Mouse (Mus musculus) midbrain, embryonic 13.5 days (tissue): ENCODE measurements around the gene Gm10134. TPM values are rescaled to one million over a fixed set of nuclear protein-coding genes. Genes with fewer than 3 reads are reported as not detected.

ENCODE experiments used
- ATAC-seq: fragments of 200-750 bp; cut with Nextera tagmentation; 2 replicates; pipeline ENCODE4 v1.8.0; 2017; ENCODE audit warnings: mild to moderate bottlenecking, moderate TSS enrichment, moderate library complexity
- H3K27ac ChIP-seq: fragments of 300-500 bp; sonication (generic); 2 replicates; pipeline ENCODE4 v1.5.1; 2015; ENCODE audit warnings: inconsistent platforms, mild to moderate bottlenecking, moderate library complexity
- H3K27me3 ChIP-seq: fragments of 300-500 bp; sonication (generic); 2 replicates; pipeline ENCODE4 v1.6.1; 2015; ENCODE audit warnings: mild to moderate bottlenecking, inconsistent platforms
- H3K36me3 ChIP-seq: fragments of 300-500 bp; sonication (generic); 2 replicates; pipeline ENCODE4 v1.6.1; 2015; ENCODE audit warnings: mild to moderate bottlenecking, inconsistent platforms
- H3K4me1 ChIP-seq: fragments of 300-500 bp; sonication (generic); replicated peaks from 2 replicates; pipeline ENCODE4 v1.6.1; 2015; ENCODE audit warnings: inconsistent platforms
- H3K4me2 ChIP-seq: fragments of 300-500 bp; sonication (generic); replicated peaks from 2 replicates; pipeline ENCODE4 v1.6.1; 2015; ENCODE audit warnings: moderate library complexity, mild to moderate bottlenecking, inconsistent platforms
- H3K4me3 ChIP-seq: fragments of 300-500 bp; sonication (generic); replicated peaks from 2 replicates; pipeline ENCODE4 v1.5.1; 2015; ENCODE audit warnings: mild to moderate bottlenecking, inconsistent platforms
- H3K9ac ChIP-seq: fragments of 300-500 bp; sonication (generic); replicated peaks from 2 replicates; pipeline ENCODE4 v1.6.1; 2015; ENCODE audit warnings: mild to moderate bottlenecking, inconsistent platforms
- H3K9me3 ChIP-seq: fragments of 300-500 bp; sonication (generic); 2 replicates; pipeline ENCODE4 v1.6.1; 2016; ENCODE audit warnings: mild to moderate bottlenecking, inconsistent platforms
- WGBS: fragments of 180-500 bp; shearing (Covaris S2); methylation state at CpG from one replicate; pipeline ENCODE4 v1.1.7; 2015; 5-methylcytosine and 5-hydroxymethylcytosine counted together
- polyA plus RNA-seq: library from polyadenylated mRNA; unstranded; fragments of >200 nt; fragmentation: Nextera tagmentation; extraction: Ambion mirVana; gene quantifications from 2 replicates; pipeline ENCODE4 v1.2.1, GENCODE M21; 2015

Gene Gm10134
- polyA plus RNA-seq, 1 experiment from 2014 or later = 1.0 TPM

- peaks cover 4% of the 10 kb centered on the region; the same call in 1 of the 2 replicates for H3K36me3 ChIP-seq
- peak overlapping the region; percentile 80 for H3K27ac ChIP-seq
- ATAC-seq = peak; percentile 80
- WGBS = 8% methylated on average over 11 of the region's 11 CpGs
- H3K9ac ChIP-seq = peak overlapping the region; percentile 39
- H3K4me2 ChIP-seq = peak overlapping the region; percentile 33
- 0 out of 2 replicates have a peak overlapping the region, but pooled peaks have one; percentile 5 for H3K4me3 ChIP-seq
- peaks cover 94% of the 10 kb centered on the region for H3K4me1 ChIP-seq
- no peaks in the 10 kb centered on the region for H3K27me3 ChIP-seq
- H3K9me3 ChIP-seq = no peaks in the 10 kb centered on the region
Measured at GRCm38 (mm10) chr2:28525219-28525942, 19.5 kb downstream of the Gm10134 start.

GRCm38 (mm10) chr2:28525943-28526876 lies 20.3 kb downstream of the Gm10134 start:
- Histone ChIP-seq H3K27me3 (no peaks in the 10 kb centered on the region), H3K9me3 (no peaks in the 10 kb centered on the region), H3K4me1 (peaks cover 94% of the 10 kb centered on the region), H3K36me3 (peaks cover 4% of the 10 kb centered on the region; the same call in 1 of the 2 replicates), H3K4me2 (peak overlapping the region; percentile 33), H3K4me3 (0 out of 2 replicates have a peak overlapping the region, but pooled peaks have one; percentile 5), H3K9ac (peak overlapping the region; percentile 39), H3K27ac (peak overlapping the region; percentile 80)
- WGBS = 44% methylated on average over 12 of the region's 12 CpGs
- peak; percentile 9 for ATAC-seq

GRCm38 (mm10) chr2:28527436-28528353 lies 21.8 kb downstream of the Gm10134 start:
- peaks cover 96% of the 10 kb centered on the region for H3K4me1 ChIP-seq
- H3K9ac ChIP-seq = peak overlapping the region; percentile 24; the same call in 1 of the 2 replicates
- H3K36me3 ChIP-seq = no peaks in the 10 kb centered on the region
- 88% methylated on average over 20 of the region's 20 CpGs for WGBS
- no peak overlapping the region for H3K4me3 ChIP-seq
- no peak for ATAC-seq
- no peaks in the 10 kb centered on the region for H3K27me3 ChIP-seq
- H3K9me3 ChIP-seq = no peaks in the 10 kb centered on the region
- H3K4me2 ChIP-seq = no peak overlapping the region
- H3K27ac ChIP-seq = no peak overlapping the region

GRCm38 (mm10) chr2:28528354-28528730 lies 22.4 kb downstream of the Gm10134 start:
- Histone ChIP-seq H3K4me3 (no peak overlapping the region), H3K27ac (no peak overlapping the region), H3K9me3 (no peaks in the 10 kb centered on the region), H3K9ac (peak overlapping the region; percentile 24; the same call in 1 of the 2 replicates), H3K27me3 (no peaks in the 10 kb centered on the region), H3K4me2 (no peak overlapping the region), H3K4me1 (peaks cover 99% of the 10 kb centered on the region), H3K36me3 (no peaks in the 10 kb centered on the region)
- WGBS = 86% methylated on average over 7 of the region's 7 CpGs
- no peak for ATAC-seq

GRCm38 (mm10) chr2:28529856-28530255 lies 24.0 kb downstream of the Gm10134 start:
- Histone ChIP-seq H3K27ac (no peak overlapping the region), H3K9ac (0 out of 2 replicates have a peak overlapping the region, but pooled peaks have one; percentile 33), H3K4me2 (no peak overlapping the region), H3K36me3 (no peaks in the 10 kb centered on the region), H3K27me3 (no peaks in the 10 kb centered on the region), H3K4me1 (peaks cover 99% of the 10 kb centered on the region), H3K9me3 (no peaks in the 10 kb centered on the region), H3K4me3 (no peak overlapping the region)
- ATAC-seq = no peak
- 66% methylated on average over 4 of the region's 4 CpGs for WGBS

- WGBS = 60% methylated on average over 7 of the region's 7 CpGs
- ATAC-seq = no peak
Measured at GRCm38 (mm10) chr2:28530311-28530710, 24.4 kb downstream of the Gm10134 start.

GRCm38 (mm10) chr2:28532938-28533771 lies 27.3 kb downstream of the Gm10134 start:
- H3K4me2 ChIP-seq = peak overlapping the region; percentile 75
- H3K4me3 ChIP-seq = peak overlapping the region; percentile 54
- H3K27me3 ChIP-seq = no peaks in the 10 kb centered on the region
- peak overlapping the region; percentile 79 for H3K9ac ChIP-seq
- peak overlapping the region; percentile 89 for H3K27ac ChIP-seq
- 3% methylated on average over 49 of the region's 49 CpGs for WGBS
- peaks cover 100% of the 10 kb centered on the region for H3K4me1 ChIP-seq
- no peaks in the 10 kb centered on the region for H3K36me3 ChIP-seq
- peak; percentile 92 for ATAC-seq
- H3K9me3 ChIP-seq = no peaks in the 10 kb centered on the region

More at GRCm38 (mm10) chr2:28530311-28530710, 24.4 kb downstream of the Gm10134 start:
- Histone ChIP-seq H3K27ac (peak overlapping the region; percentile 30; the same call in 1 of the 2 replicates), H3K4me1 (peaks cover 99% of the 10 kb centered on the region), H3K27me3 (no peaks in the 10 kb centered on the region), H3K4me2 (no peak overlapping the region), H3K9ac (peak overlapping the region; percentile 33; the same call in 1 of the 2 replicates), H3K4me3 (no peak overlapping the region), H3K9me3 (no peaks in the 10 kb centered on the region), H3K36me3 (no peaks in the 10 kb centered on the region)

GRCm38 (mm10) chr2:28533901-28534435 lies 28.1 kb downstream of the Gm10134 start:
- Histone ChIP-seq H3K27me3 (no peaks in the 10 kb centered on the region), H3K4me3 (peak overlapping the region; percentile 54), H3K9ac (peak overlapping the region; percentile 79), H3K27ac (peak overlapping the region; percentile 89), H3K4me1 (peaks cover 100% of the 10 kb centered on the region), H3K36me3 (no peaks in the 10 kb centered on the region), H3K4me2 (peak overlapping the region; percentile 75), H3K9me3 (no peaks in the 10 kb centered on the region)
- WGBS = 63% methylated on average over 7 of the region's 7 CpGs
- ATAC-seq = peak; percentile 6

GRCm38 (mm10) chr2:28534436-28535262 lies 28.8 kb downstream of the Gm10134 start:
- Histone ChIP-seq H3K27ac (peak overlapping the region; percentile 89), H3K4me3 (peak overlapping the region; percentile 54), H3K4me2 (peak overlapping the region; percentile 75), H3K36me3 (no peaks in the 10 kb centered on the region), H3K27me3 (no peaks in the 10 kb centered on the region), H3K9ac (peak overlapping the region; percentile 79), H3K9me3 (no peaks in the 10 kb centered on the region), H3K4me1 (peaks cover 100% of the 10 kb centered on the region)
- WGBS = 26% methylated on average over 11 of the region's 11 CpGs
- ATAC-seq = peak; percentile 15

- Histone ChIP-seq H3K36me3 (no peaks in the 10 kb centered on the region), H3K4me2 (peak overlapping the region; percentile 75), H3K9me3 (no peaks in the 10 kb centered on the region), H3K27ac (peak overlapping the region; percentile 89), H3K27me3 (no peaks in the 10 kb centered on the region), H3K9ac (peak overlapping the region; percentile 79), H3K4me1 (peaks cover 100% of the 10 kb centered on the region), H3K4me3 (peak overlapping the region; percentile 54; the same call in 1 of the 2 replicates)
- 38% methylated on average over 4 of the region's 4 CpGs for WGBS
- ATAC-seq = no peak
Measured at GRCm38 (mm10) chr2:28535263-28535540, 29.3 kb downstream of the Gm10134 start.
